Mouse (Mus musculus) limb, embryonic 15.5 days (tissue): Measurements from ENCODE around the gene Uap1l1. TPM values are rescaled to one million over a fixed set of nuclear protein-coding genes. Genes with fewer than 3 reads are reported as not detected.

Source experiments
- ATAC-seq: fragments of 200-750 bp; cut with Nextera tagmentation; 2 replicates; pipeline ENCODE4 v1.8.0; 2017; ENCODE audit warnings: low read depth, moderate TSS enrichment; ENCODE audit not compliant: insufficient number of reproducible peaks, low FRiP score, low TSS enrichment
- H3K27ac ChIP-seq: fragments of 300-500 bp; sonication (generic); 2 replicates; pipeline ENCODE4 v1.5.1; 2015; ENCODE audit warnings: moderate library complexity, mild to moderate bottlenecking, inconsistent platforms
- H3K27me3 ChIP-seq: fragments of 300-500 bp; sonication (generic); 2 replicates; pipeline ENCODE4 v1.6.1; 2015; ENCODE audit warnings: inconsistent platforms
- H3K36me3 ChIP-seq: fragments of 300-500 bp; sonication (generic); 2 replicates; pipeline ENCODE4 v1.6.1; 2015; ENCODE audit warnings: inconsistent platforms
- H3K4me1 ChIP-seq: fragments of 300-500 bp; sonication (generic); 2 replicates; pipeline ENCODE4 v1.6.1; 2015; ENCODE audit warnings: inconsistent platforms
- H3K4me2 ChIP-seq: fragments of 300-500 bp; sonication (generic); 2 replicates; pipeline ENCODE4 v1.6.1; 2015; ENCODE audit warnings: mild to moderate bottlenecking, inconsistent platforms
- H3K4me3 ChIP-seq: fragments of 300-500 bp; sonication (generic); 2 replicates; pipeline ENCODE4 v1.5.1; 2015; ENCODE audit warnings: mild to moderate bottlenecking, inconsistent platforms
- H3K9ac ChIP-seq: fragments of 300-500 bp; sonication (generic); 2 replicates; pipeline ENCODE4 v1.6.1; 2015; ENCODE audit warnings: inconsistent platforms
- H3K9me3 ChIP-seq: fragments of 300-500 bp; sonication (generic); 2 replicates; pipeline ENCODE4 v1.6.1; 2016; ENCODE audit warnings: inconsistent platforms
- WGBS: fragments of 180-500 bp; shearing (Covaris S2); methylation state at CpG from one replicate; pipeline ENCODE4 v1.1.7; 2015; 5-methylcytosine and 5-hydroxymethylcytosine counted together
- polyA plus RNA-seq: library from polyadenylated mRNA; unstranded; fragments of >200 nt; fragmentation: Nextera tagmentation; extraction: Ambion mirVana; gene quantifications from 2 replicates; pipeline ENCODE4 v1.2.1, GENCODE M21; 2015

The Uap1l1 gene
- polyA plus RNA-seq, 1 experiment from 2014 or later: 16.9 TPM

- Histone ChIP-seq H3K9ac (peak within 1 kb of the TSS; percentile 85), H3K4me1 (peaks cover 20% of the 10 kb centered on the region), H3K9me3 (no peaks in the 10 kb centered on the region), H3K4me2 (peak within 1 kb of the TSS; percentile 89), H3K27ac (peak within 1 kb of the TSS; percentile 81), H3K36me3 (peaks cover 38% of the 10 kb centered on the region), H3K27me3 (no peaks in the 10 kb centered on the region), H3K4me3 (peak within 1 kb of the TSS; percentile 68)
- under 1% methylated on average over 78 of the region's 78 CpGs for WGBS
- ATAC-seq: peak; percentile 98
Observed at GRCm38 (mm10) chr2:25332286-25333160, 33.0 kb downstream of the Uap1l1 start, which contains the start of gene Man1b1. Gene Man1b1 (plus strand): TSS chr2:25332338.

- H3K9me3 ChIP-seq: no peaks in the 10 kb centered on the region
- peak overlapping the region; percentile 68 for H3K4me3 ChIP-seq
- peaks cover 20% of the 10 kb centered on the region for H3K4me1 ChIP-seq
- no peak for ATAC-seq
- H3K9ac ChIP-seq: no peak overlapping the region
- peaks cover 27% of the 10 kb centered on the region for H3K36me3 ChIP-seq
- no peak overlapping the region for H3K27ac ChIP-seq
- H3K4me2 ChIP-seq: peak overlapping the region; percentile 89
- no peaks in the 10 kb centered on the region for H3K27me3 ChIP-seq
- 62% methylated on average over 9 of the region's 9 CpGs for WGBS
Observed at GRCm38 (mm10) chr2:25331470-25331869, 34.0 kb downstream of the Uap1l1 start.

GRCm38 (mm10) chr2:25328440-25328839 lies 37.0 kb downstream of the Uap1l1 start:
- H3K27ac ChIP-seq: no peak overlapping the region
- no peak for ATAC-seq
- H3K9ac ChIP-seq: no peak overlapping the region
- peaks cover 12% of the 10 kb centered on the region for H3K4me1 ChIP-seq
- no peaks in the 10 kb centered on the region; the same call in 1 of the 2 replicates for H3K27me3 ChIP-seq
- H3K9me3 ChIP-seq: no peaks in the 10 kb centered on the region
- WGBS: 35% methylated on average over 7 of the region's 7 CpGs
- H3K4me2 ChIP-seq: no peak overlapping the region
- no peaks in the 10 kb centered on the region for H3K36me3 ChIP-seq
- H3K4me3 ChIP-seq: no peak overlapping the region

GRCm38 (mm10) chr2:25326036-25326435 lies 39.4 kb downstream of the Uap1l1 start:
- no peak for ATAC-seq
- Histone ChIP-seq H3K4me1 (no peaks in the 10 kb centered on the region), H3K9me3 (no peaks in the 10 kb centered on the region), H3K4me3 (no peak overlapping the region), H3K27me3 (peaks cover 13% of the 10 kb centered on the region), H3K4me2 (no peak overlapping the region), H3K36me3 (no peaks in the 10 kb centered on the region), H3K27ac (no peak overlapping the region), H3K9ac (no peak overlapping the region)
- 72% methylated on average over 2 of the region's 2 CpGs for WGBS

GRCm38 (mm10) chr2:25320084-25320483 lies 45.4 kb downstream of the Uap1l1 start:
- Histone ChIP-seq H3K27me3 (peaks cover 61% of the 10 kb centered on the region), H3K9ac (no peak overlapping the region), H3K4me2 (no peak overlapping the region), H3K27ac (no peak overlapping the region), H3K4me1 (peaks cover 10% of the 10 kb centered on the region), H3K36me3 (no peaks in the 10 kb centered on the region), H3K4me3 (no peak overlapping the region), H3K9me3 (no peaks in the 10 kb centered on the region)
- ATAC-seq: no peak
- 11% methylated on average over 2 of the region's 2 CpGs for WGBS

- Histone ChIP-seq H3K4me3 (peak within 1 kb of the TSS; percentile 33), H3K4me1 (peaks cover 10% of the 10 kb centered on the region), H3K9me3 (no peaks in the 10 kb centered on the region), H3K4me2 (peak within 1 kb of the TSS; percentile 54), H3K27me3 (peaks cover 68% of the 10 kb centered on the region), H3K9ac (no peak within 1 kb of the TSS), H3K36me3 (no peaks in the 10 kb centered on the region), H3K27ac (no peak within 1 kb of the TSS)
- ATAC-seq: peak; percentile 56; the same call in 1 of the 2 replicates
- 10% methylated on average over 58 of the region's 58 CpGs for WGBS
Observed at GRCm38 (mm10) chr2:25318971-25319773, 46.3 kb downstream of the Uap1l1 start, which contains the start of gene Grin1. Gene Grin1 (minus strand): TSS chr2:25319187.

- Histone ChIP-seq H3K27me3 (peaks cover 75% of the 10 kb centered on the region), H3K27ac (no peak overlapping the region), H3K9me3 (no peaks in the 10 kb centered on the region), H3K4me2 (peak overlapping the region; percentile 54), H3K36me3 (no peaks in the 10 kb centered on the region), H3K9ac (no peak overlapping the region), H3K4me3 (peak overlapping the region; percentile 33), H3K4me1 (peaks cover 10% of the 10 kb centered on the region)
- no peak for ATAC-seq
- WGBS: 6% methylated on average over 31 of the region's 31 CpGs
Observed at GRCm38 (mm10) chr2:25318119-25318966, 47.1 kb downstream of the Uap1l1 start.

- 4% methylated on average over 11 of the region's 11 CpGs for WGBS
- Histone ChIP-seq H3K27ac (no peak overlapping the region), H3K27me3 (peaks cover 88% of the 10 kb centered on the region), H3K36me3 (no peaks in the 10 kb centered on the region), H3K4me2 (no peak overlapping the region), H3K4me3 (no peak overlapping the region), H3K4me1 (no peaks in the 10 kb centered on the region), H3K9me3 (no peaks in the 10 kb centered on the region), H3K9ac (no peak overlapping the region)
- 0 out of 2 replicates have a peak, but pooled peaks have one; percentile 17 for ATAC-seq
Observed at GRCm38 (mm10) chr2:25311491-25311891, 54.0 kb downstream of the Uap1l1 start.

- WGBS: 1% methylated on average over 22 of the region's 22 CpGs
- no peak for ATAC-seq
- no peak overlapping the region for H3K4me2 ChIP-seq
- H3K36me3 ChIP-seq: no peaks in the 10 kb centered on the region
- no peak overlapping the region for H3K4me3 ChIP-seq
- peaks cover 88% of the 10 kb centered on the region for H3K27me3 ChIP-seq
- H3K9ac ChIP-seq: no peak overlapping the region
- H3K27ac ChIP-seq: no peak overlapping the region
- no peaks in the 10 kb centered on the region for H3K9me3 ChIP-seq
- no peaks in the 10 kb centered on the region for H3K4me1 ChIP-seq
Observed at GRCm38 (mm10) chr2:25310969-25311368, 54.5 kb downstream of the Uap1l1 start.

- no peak for ATAC-seq
- Histone ChIP-seq H3K9ac (no peak overlapping the region), H3K9me3 (no peaks in the 10 kb centered on the region), H3K27ac (no peak overlapping the region), H3K27me3 (peaks cover 93% of the 10 kb centered on the region), H3K4me1 (peaks cover 5% of the 10 kb centered on the region), H3K36me3 (no peaks in the 10 kb centered on the region), H3K4me2 (no peak overlapping the region), H3K4me3 (no peak overlapping the region)
- 52% methylated on average over 10 of the region's 10 CpGs for WGBS
Observed at GRCm38 (mm10) chr2:25310180-25310579, 55.3 kb downstream of the Uap1l1 start.
